Mouse (Mus musculus): ENCODE measurements around the gene Sfswap. TPM values are rescaled to one million over a fixed set of nuclear protein-coding genes. Genes with fewer than 3 reads are reported as not detected.

Gene Sfswap
- polyA plus RNA-seq, 1 experiment from 2014 or later = 60.0 TPM

GRCm38 (mm10) chr5:129534500-129534899 is 33.5 kb downstream of the Sfswap start:
- H3K9ac ChIP-seq = no peak overlapping the region
- H3K27ac ChIP-seq = no peak overlapping the region
- WGBS = 91% methylated on average over 2 of the region's 2 CpGs
- peaks cover 5% of the 10 kb centered on the region; the same call in 1 of the 2 replicates for H3K36me3 ChIP-seq (replicated peaks)
- H3K4me1 ChIP-seq = no peaks in the 10 kb centered on the region
- no peak overlapping the region for H3K4me3 ChIP-seq
- no peaks in the 10 kb centered on the region for H3K27me3 ChIP-seq (replicated peaks)
- H3K9me3 ChIP-seq = no peaks in the 10 kb centered on the region
- no peak for ATAC-seq (replicated peaks)
- no peak overlapping the region for H3K4me2 ChIP-seq

GRCm38 (mm10) chr5:129535021-129535420 is 34.0 kb downstream of the Sfswap start:
- H3K27me3 ChIP-seq (replicated peaks) = no peaks in the 10 kb centered on the region
- WGBS = 89% methylated on average over 2 of the region's 2 CpGs
- H3K27ac ChIP-seq = no peak overlapping the region
- H3K9me3 ChIP-seq = no peaks in the 10 kb centered on the region
- no peak overlapping the region for H3K4me3 ChIP-seq
- H3K36me3 ChIP-seq (replicated peaks) = peaks cover 9% of the 10 kb centered on the region; the same call in 1 of the 2 replicates
- H3K4me2 ChIP-seq = no peak overlapping the region
- no peak for ATAC-seq (replicated peaks)
- no peaks in the 10 kb centered on the region for H3K4me1 ChIP-seq
- no peak overlapping the region for H3K9ac ChIP-seq

- Histone ChIP-seq H3K36me3 (replicated peaks) (peaks cover 12% of the 10 kb centered on the region; the same call in 1 of the 2 replicates), H3K4me1 (no peaks in the 10 kb centered on the region), H3K27ac (no peak overlapping the region), H3K9ac (no peak overlapping the region), H3K4me3 (no peak overlapping the region), H3K27me3 (replicated peaks) (no peaks in the 10 kb centered on the region), H3K4me2 (no peak overlapping the region), H3K9me3 (no peaks in the 10 kb centered on the region)
- 99% methylated on average over 3 of the region's 3 CpGs for WGBS
- no peak for ATAC-seq (replicated peaks)
Measured at GRCm38 (mm10) chr5:129535431-129535830, 34.4 kb downstream of the Sfswap start.

GRCm38 (mm10) chr5:129538826-129539225 is 37.8 kb downstream of the Sfswap start:
- peaks cover 32% of the 10 kb centered on the region for H3K36me3 ChIP-seq (replicated peaks)
- no peaks in the 10 kb centered on the region for H3K27me3 ChIP-seq (replicated peaks)
- 91% methylated on average over 4 of the region's 4 CpGs for WGBS
- H3K4me3 ChIP-seq = no peak overlapping the region
- no peak overlapping the region for H3K9ac ChIP-seq
- no peaks in the 10 kb centered on the region for H3K4me1 ChIP-seq
- ATAC-seq (replicated peaks) = no peak
- no peaks in the 10 kb centered on the region for H3K9me3 ChIP-seq
- H3K27ac ChIP-seq = no peak overlapping the region
- no peak overlapping the region for H3K4me2 ChIP-seq

GRCm38 (mm10) chr5:129542236-129542635 is 41.2 kb downstream of the Sfswap start:
- no peak for ATAC-seq (replicated peaks)
- Histone ChIP-seq H3K27ac (no peak overlapping the region), H3K4me2 (no peak overlapping the region), H3K27me3 (replicated peaks) (no peaks in the 10 kb centered on the region), H3K36me3 (replicated peaks) (peaks cover 55% of the 10 kb centered on the region), H3K4me1 (no peaks in the 10 kb centered on the region), H3K9ac (no peak overlapping the region), H3K9me3 (no peaks in the 10 kb centered on the region), H3K4me3 (no peak overlapping the region)
- 93% methylated on average over 3 of the region's 3 CpGs for WGBS

- ATAC-seq (replicated peaks) = no peak
- 90% methylated on average over 9 of the region's 9 CpGs for WGBS
- no peak overlapping the region for H3K9ac ChIP-seq
- H3K4me2 ChIP-seq = no peak overlapping the region
- H3K36me3 ChIP-seq (replicated peaks) = peaks cover 72% of the 10 kb centered on the region
- H3K4me1 ChIP-seq = no peaks in the 10 kb centered on the region
- no peaks in the 10 kb centered on the region for H3K27me3 ChIP-seq (replicated peaks)
- no peak overlapping the region for H3K27ac ChIP-seq
- H3K4me3 ChIP-seq = no peak overlapping the region
- no peaks in the 10 kb centered on the region for H3K9me3 ChIP-seq
Measured at GRCm38 (mm10) chr5:129545787-129546186, 44.8 kb downstream of the Sfswap start.

- no peak overlapping the region for H3K27ac ChIP-seq
- peaks cover 75% of the 10 kb centered on the region for H3K36me3 ChIP-seq (replicated peaks)
- no peak overlapping the region for H3K4me3 ChIP-seq
- H3K9me3 ChIP-seq = no peaks in the 10 kb centered on the region
- no peak overlapping the region for H3K9ac ChIP-seq
- no peaks in the 10 kb centered on the region for H3K27me3 ChIP-seq (replicated peaks)
- no peaks in the 10 kb centered on the region for H3K4me1 ChIP-seq
- no peak for ATAC-seq (replicated peaks)
- H3K4me2 ChIP-seq = no peak overlapping the region
- WGBS = 87% methylated on average over 12 of the region's 12 CpGs
Measured at GRCm38 (mm10) chr5:129549716-129550115, 48.7 kb downstream of the Sfswap start.

GRCm38 (mm10) chr5:129550790-129551189 is 49.8 kb downstream of the Sfswap start:
- Histone ChIP-seq H3K4me2 (no peak overlapping the region), H3K27me3 (replicated peaks) (no peaks in the 10 kb centered on the region), H3K4me1 (no peaks in the 10 kb centered on the region), H3K9ac (no peak overlapping the region), H3K9me3 (no peaks in the 10 kb centered on the region), H3K27ac (no peak overlapping the region), H3K36me3 (replicated peaks) (peaks cover 81% of the 10 kb centered on the region), H3K4me3 (no peak overlapping the region)
- no peak for ATAC-seq (replicated peaks)
- WGBS = 96% methylated on average over 6 of the region's 6 CpGs

- WGBS = 89% methylated on average over 2 of the region's 2 CpGs
- Histone ChIP-seq H3K4me1 (no peaks in the 10 kb centered on the region), H3K4me2 (no peak overlapping the region), H3K27me3 (replicated peaks) (no peaks in the 10 kb centered on the region), H3K36me3 (replicated peaks) (peaks cover 79% of the 10 kb centered on the region), H3K4me3 (no peak overlapping the region), H3K9me3 (no peaks in the 10 kb centered on the region), H3K27ac (no peak overlapping the region), H3K9ac (no peak overlapping the region)
- no peak for ATAC-seq (replicated peaks)
Measured at GRCm38 (mm10) chr5:129551991-129552390, 51.0 kb downstream of the Sfswap start.

- Histone ChIP-seq H3K27ac (no peak overlapping the region), H3K27me3 (replicated peaks) (no peaks in the 10 kb centered on the region), H3K36me3 (replicated peaks) (peaks cover 78% of the 10 kb centered on the region), H3K4me2 (no peak overlapping the region), H3K4me3 (no peak overlapping the region), H3K9ac (no peak overlapping the region), H3K9me3 (no peaks in the 10 kb centered on the region), H3K4me1 (no peaks in the 10 kb centered on the region)
- WGBS = 93% methylated on average over 6 of the region's 6 CpGs
- no peak for ATAC-seq (replicated peaks)
Measured at GRCm38 (mm10) chr5:129553642-129554041, 52.6 kb downstream of the Sfswap start.

- H3K4me1 ChIP-seq = no peaks in the 10 kb centered on the region
- 89% methylated on average over 5 of the region's 5 CpGs for WGBS
- ATAC-seq (replicated peaks) = no peak
- no peaks in the 10 kb centered on the region for H3K9me3 ChIP-seq
- no peak overlapping the region for H3K9ac ChIP-seq
- no peak overlapping the region for H3K27ac ChIP-seq
- no peak overlapping the region for H3K4me3 ChIP-seq
- no peaks in the 10 kb centered on the region for H3K27me3 ChIP-seq (replicated peaks)
- H3K4me2 ChIP-seq = no peak overlapping the region
- peaks cover 67% of the 10 kb centered on the region for H3K36me3 ChIP-seq (replicated peaks)
Measured at GRCm38 (mm10) chr5:129558591-129558990, 57.6 kb downstream of the Sfswap start.

GRCm38 (mm10) chr5:129559283-129559682 is 58.3 kb downstream of the Sfswap start:
- H3K27me3 ChIP-seq (replicated peaks) = no peaks in the 10 kb centered on the region
- no peak overlapping the region for H3K4me3 ChIP-seq
- 66% methylated on average over 11 of the region's 11 CpGs for WGBS
- H3K4me1 ChIP-seq = no peaks in the 10 kb centered on the region
- H3K9me3 ChIP-seq = no peaks in the 10 kb centered on the region
- no peak overlapping the region for H3K9ac ChIP-seq
- peaks cover 65% of the 10 kb centered on the region for H3K36me3 ChIP-seq (replicated peaks)
- no peak overlapping the region for H3K27ac ChIP-seq
- no peak overlapping the region for H3K4me2 ChIP-seq
- no peak for ATAC-seq (replicated peaks)

GRCm38 (mm10) chr5:129562342-129562741 is 61.3 kb downstream of the Sfswap start:
- H3K36me3 ChIP-seq (replicated peaks) = peaks cover 55% of the 10 kb centered on the region
- H3K9me3 ChIP-seq = no peaks in the 10 kb centered on the region
- H3K9ac ChIP-seq = no peak overlapping the region
- no peak for ATAC-seq (replicated peaks)
- no peaks in the 10 kb centered on the region for H3K4me1 ChIP-seq
- 94% methylated on average over 8 of the region's 8 CpGs for WGBS
- H3K27me3 ChIP-seq (replicated peaks) = no peaks in the 10 kb centered on the region
- H3K4me3 ChIP-seq = no peak overlapping the region
- H3K4me2 ChIP-seq = no peak overlapping the region
- H3K27ac ChIP-seq = no peak overlapping the region

Measured in midbrain, embryonic 15.5 days (tissue).